Mouse (Mus musculus) spleen, adult 2 months (tissue): Measurements from ENCODE around the gene Wwox. TPM values are rescaled to one million over a fixed set of nuclear protein-coding genes. Genes with fewer than 3 reads are reported as not detected.

Experiments used
- DNase-seq, 2 experiments: peaks; one replicate each; pipeline versions ENCODE4 v3.0.0 to v3.0.0-alpha.2; 2012 to 2021; ENCODE audit warnings: low spot score in 2 of 2, low read depth in 1 of 2
- H3K27ac ChIP-seq: fragments of 200-500 bp; 2 replicates; pipeline ENCODE4 v1.5.1; 2012; ENCODE audit warnings: low read length, inconsistent platforms; ENCODE audit not compliant: insufficient read depth
- H3K27me3 ChIP-seq: fragments of 200-500 bp; 2 replicates; pipeline ENCODE4 v1.6.1; 2012; ENCODE audit warnings: mild to moderate bottlenecking, moderate library complexity, low read length, inconsistent platforms; ENCODE audit not compliant: control insufficient read depth, insufficient read depth
- H3K36me3 ChIP-seq: fragments of 200-500 bp; 2 replicates; pipeline ENCODE4 v1.6.1; 2012; ENCODE audit warnings: mild to moderate bottlenecking, low read length, inconsistent platforms; ENCODE audit not compliant: control insufficient read depth, insufficient read depth
- H3K4me1 ChIP-seq: fragments of 200-500 bp; 2 replicates; pipeline ENCODE4 v1.6.1; 2011; ENCODE audit warnings: inconsistent platforms; ENCODE audit not compliant: control insufficient read depth, insufficient read depth, insufficient read length
- H3K4me3 ChIP-seq: fragments of 200-500 bp; 2 replicates; pipeline ENCODE4 v1.5.1; 2011; ENCODE audit warnings: mild to moderate bottlenecking, inconsistent platforms; ENCODE audit not compliant: insufficient read depth, insufficient read length; ENCODE audit errors: extremely low read depth
- CTCF ChIP-seq: fragments of 200-500 bp; IDR thresholded peaks from 2 replicates; pipeline ENCODE4 v1.5.1; 2011; ENCODE audit warnings: mild to moderate bottlenecking, inconsistent platforms; ENCODE audit not compliant: insufficient read depth, insufficient read length, insufficient replicate concordance; ENCODE audit errors: extremely low read depth
- POLR2A ChIP-seq: fragments of 200-500 bp; IDR thresholded peaks from 2 replicates; pipeline ENCODE4 v1.6.1; 2011; ENCODE audit warnings: low read depth, low read length, inconsistent platforms
- WGBS: fragments of 180-500 bp; shearing (Covaris S2); methylation state at CpG from one replicate; pipeline ENCODE4 v1.1.7; 2018; 5-methylcytosine and 5-hydroxymethylcytosine counted together
- polyA plus RNA-seq: library from polyadenylated mRNA; depleted of rRNA; stranded (reverse); fragments of >200 nt; gene quantifications from 2 replicates; pipeline ENCODE4 v1.2.3, GENCODE M21; 2012

Wwox gene
- polyA plus RNA-seq, 1 experiment, result 3.8 TPM

- TF ChIP-seq POLR2A, result no peak
- no peak for TF ChIP-seq CTCF
- H3K4me3 ChIP-seq, result no peak overlapping the region
- H3K36me3 ChIP-seq, result no peaks in the 10 kb centered on the region
- H3K27me3 ChIP-seq, result no peaks in the 10 kb centered on the region
- no peak overlapping the region for H3K27ac ChIP-seq
- WGBS, result 86% methylated on average over 9 of the region's 9 CpGs
- H3K4me1 ChIP-seq, result no peaks in the 10 kb centered on the region
- DNase-seq, result no peak
Measured at GRCm38 (mm10) chr8:114671237-114671674, 231.8 kb downstream of the Wwox start.

DNA sequence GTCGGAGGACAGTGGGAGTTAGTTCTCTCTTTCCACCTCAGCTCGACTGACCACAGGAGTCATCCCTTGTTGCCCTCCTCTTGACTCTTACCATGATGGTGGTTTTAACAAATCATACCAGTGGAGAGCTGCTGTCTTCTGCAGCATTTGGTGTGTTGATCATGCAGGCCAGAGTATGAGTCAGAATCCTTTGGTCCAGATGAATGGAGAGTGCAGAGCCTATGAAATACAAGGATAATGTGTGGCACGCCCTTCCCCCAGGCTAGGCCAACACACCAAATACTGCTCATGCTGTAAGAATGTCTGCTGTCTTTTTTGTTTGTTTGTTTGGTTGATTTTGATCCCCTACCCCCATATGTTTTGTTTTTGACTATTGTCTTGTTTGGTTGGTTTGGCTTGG lies 234.0 kb downstream of the Wwox start:
- 89% methylated on average over 3 of the region's 3 CpGs for WGBS

DNA sequence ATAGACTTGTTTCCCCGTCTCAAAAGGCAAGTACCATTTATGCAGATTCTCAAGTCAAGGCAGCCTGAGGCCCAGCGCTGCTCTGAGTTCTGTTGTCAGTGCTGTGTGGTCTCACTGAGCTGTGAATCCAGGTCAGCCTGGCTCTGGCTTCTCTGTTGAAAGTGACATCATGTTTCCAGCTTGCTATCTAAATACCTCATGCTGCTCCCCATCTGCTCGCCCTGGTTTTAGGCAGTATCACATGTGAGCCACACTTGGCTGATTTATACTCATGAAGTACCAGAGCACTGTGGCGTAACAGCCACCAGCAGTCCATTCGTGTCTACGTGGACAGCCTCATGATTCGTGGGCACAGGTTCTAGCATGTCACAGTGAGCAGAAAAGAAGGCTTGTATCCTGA lies 235.7 kb downstream of the Wwox start:
- H3K36me3 ChIP-seq, result no peaks in the 10 kb centered on the region
- no peak for TF ChIP-seq CTCF
- TF ChIP-seq POLR2A, result no peak
- 90% methylated on average over 7 of the region's 7 CpGs for whole genome bisulfite sequencing

More for the DNA sequence above, 234.0 kb downstream of the Wwox start:
- no peak overlapping the region for H3K27ac ChIP-seq
- H3K36me3 ChIP-seq, result no peaks in the 10 kb centered on the region
- H3K27me3 ChIP-seq, result no peaks in the 10 kb centered on the region
- TF ChIP-seq POLR2A, result no peak
- TF ChIP-seq CTCF, result no peak
- DNase-seq, result no peak
- no peak overlapping the region for H3K4me3 ChIP-seq
- no peaks in the 10 kb centered on the region for H3K4me1 ChIP-seq

GRCm38 (mm10) chr8:114676918-114677317 lies 237.5 kb downstream of the Wwox start:
- H3K36me3 ChIP-seq, result no peaks in the 10 kb centered on the region
- no peak for DNase-seq
- 94% methylated on average over 2 of the region's 2 CpGs for WGBS

More for the DNA sequence above, 235.7 kb downstream of the Wwox start:
- Histone ChIP-seq H3K27ac (no peak overlapping the region), H3K4me1 (no peaks in the 10 kb centered on the region), H3K4me3 (no peak overlapping the region), H3K27me3 (no peaks in the 10 kb centered on the region)
- no peak for DNase-seq

GRCm38 (mm10) chr8:114677551-114678127 lies 238.2 kb downstream of the Wwox start:
- WGBS, result 86% methylated on average over 6 of the region's 6 CpGs

More at GRCm38 (mm10) chr8:114676918-114677317, 237.5 kb downstream of the Wwox start:
- no peak for TF ChIP-seq POLR2A
- no peak for TF ChIP-seq CTCF
- no peaks in the 10 kb centered on the region for H3K27me3 ChIP-seq
- H3K4me3 ChIP-seq, result no peak overlapping the region
- H3K27ac ChIP-seq, result no peak overlapping the region
- H3K4me1 ChIP-seq, result no peaks in the 10 kb centered on the region

DNA sequence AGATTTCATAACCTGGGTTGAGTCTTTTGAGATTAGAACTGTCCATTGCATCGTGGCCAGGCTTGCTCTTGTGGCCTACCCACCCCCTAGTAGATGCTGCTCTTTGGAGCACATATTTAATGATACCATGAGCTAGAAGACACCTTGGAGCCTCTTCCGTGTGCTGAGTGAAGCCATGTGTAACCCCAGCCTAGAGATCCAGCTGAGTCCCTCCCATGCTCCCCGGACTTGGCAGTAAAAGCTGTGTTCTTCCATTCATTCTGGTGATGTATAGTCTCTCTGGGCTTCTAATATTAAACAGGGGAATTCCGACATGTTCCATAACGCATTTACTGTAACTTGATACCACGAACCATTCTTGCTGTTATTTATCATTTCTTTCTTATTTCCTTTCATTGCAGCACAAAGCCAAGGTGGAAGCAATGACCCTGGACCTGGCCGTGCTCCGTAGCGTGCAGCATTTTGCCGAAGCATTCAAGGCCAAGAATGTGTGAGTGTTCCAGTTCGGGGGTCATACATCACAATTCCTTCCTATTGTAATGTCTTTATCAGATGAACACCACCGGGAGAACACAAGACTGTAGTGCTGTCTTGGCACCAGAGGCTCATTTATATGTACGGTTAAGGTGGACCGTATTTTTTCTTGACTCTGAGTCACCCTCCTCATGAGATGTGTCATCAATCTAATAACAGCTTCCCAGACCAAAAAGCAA lies 240.1 kb downstream of the Wwox start:
- H3K27ac ChIP-seq, result no peak overlapping the region
- 93% methylated on average over 14 of the region's 14 CpGs for WGBS
- no peak overlapping the region for H3K4me3 ChIP-seq
- TF ChIP-seq CTCF (no peak), POLR2A (no peak)
- no peaks in the 10 kb centered on the region for H3K36me3 ChIP-seq
- no peak for DNase-seq
- H3K27me3 ChIP-seq, result no peaks in the 10 kb centered on the region
- no peaks in the 10 kb centered on the region for H3K4me1 ChIP-seq

More at GRCm38 (mm10) chr8:114677551-114678127, 238.2 kb downstream of the Wwox start:
- no peak for DNase-seq
- H3K4me3 ChIP-seq, result no peak overlapping the region
- no peaks in the 10 kb centered on the region for H3K4me1 ChIP-seq
- H3K36me3 ChIP-seq, result no peaks in the 10 kb centered on the region
- no peaks in the 10 kb centered on the region for H3K27me3 ChIP-seq
- no peak overlapping the region for H3K27ac ChIP-seq
- TF ChIP-seq POLR2A, result no peak
- TF ChIP-seq CTCF, result no peak

GRCm38 (mm10) chr8:114681136-114681535 lies 241.7 kb downstream of the Wwox start:
- TF ChIP-seq CTCF (no peak), POLR2A (no peak)
- DNase-seq, result no peak
- no peaks in the 10 kb centered on the region for H3K27me3 ChIP-seq
- no peaks in the 10 kb centered on the region for H3K36me3 ChIP-seq
- H3K4me1 ChIP-seq, result no peaks in the 10 kb centered on the region
- WGBS, result 94% methylated on average over 10 of the region's 10 CpGs
- H3K27ac ChIP-seq, result no peak overlapping the region
- H3K4me3 ChIP-seq, result no peak overlapping the region
